Mouse (Mus musculus) embryonic fibroblast, embryonic 13.5 days (primary cell): ENCODE data around the gene Il4.

Experiments used
- CTCF ChIP-seq: IDR thresholded peaks from 2 replicates; pipeline ENCODE4 v1.5.1; 2011; ENCODE audit warnings: mild to moderate bottlenecking, control low read depth, low read length, moderate library complexity, borderline replicate concordance; ENCODE audit not compliant: insufficient read depth
- POLR2A ChIP-seq: IDR thresholded peaks from 2 replicates; pipeline ENCODE4 v1.6.1; 2011; ENCODE audit warnings: low read depth, mild to moderate bottlenecking, control low read depth, low read length, moderate library complexity

- TF ChIP-seq CTCF: no peak
- no peak for TF ChIP-seq POLR2A
Observed at GRCm38 (mm10) chr11:53633644-53634043, 15.2 kb upstream of the Il4 start.
